Mouse (Mus musculus) yolk sac, embryonic 10.5 days (tissue): ENCODE results near the gene Cyp3a16.
"Not testable (repeated sequence)": the region's sequence is repeated elsewhere in the genome, so short reads cannot be mapped to it uniquely, and the experiment has no call there.

Experiments used
- DNase-seq: peaks from one replicate; pipeline ENCODE4 v3.0.0-alpha.2; 2017; ENCODE audit warnings: low spot score

The Cyp3a16 gene

DNA sequence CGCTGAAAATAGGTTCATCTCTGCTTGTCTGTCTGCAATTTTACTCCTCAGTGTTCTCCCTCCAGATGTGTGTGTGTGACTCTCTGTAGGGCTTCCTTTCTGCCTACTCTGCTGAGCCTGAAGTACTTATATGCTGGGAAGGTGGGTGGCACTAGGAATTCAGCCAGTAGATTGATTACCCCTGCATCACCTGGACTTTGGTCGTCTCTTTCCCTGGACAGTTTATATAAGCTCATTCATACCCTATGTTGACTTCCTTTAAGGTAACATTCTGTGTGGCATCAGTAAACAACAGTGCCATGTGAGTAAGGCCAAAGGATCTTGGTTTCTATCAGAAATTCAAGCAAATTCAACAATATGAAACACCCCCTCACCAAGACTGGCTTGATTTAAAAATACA, at the start of gene Cyp3a16:
TSS of gene Cyp3a16 (minus strand) at position 101 of the 400 bp plus-strand sequence.
- not testable (repeated sequence) for DNase-seq

DNA sequence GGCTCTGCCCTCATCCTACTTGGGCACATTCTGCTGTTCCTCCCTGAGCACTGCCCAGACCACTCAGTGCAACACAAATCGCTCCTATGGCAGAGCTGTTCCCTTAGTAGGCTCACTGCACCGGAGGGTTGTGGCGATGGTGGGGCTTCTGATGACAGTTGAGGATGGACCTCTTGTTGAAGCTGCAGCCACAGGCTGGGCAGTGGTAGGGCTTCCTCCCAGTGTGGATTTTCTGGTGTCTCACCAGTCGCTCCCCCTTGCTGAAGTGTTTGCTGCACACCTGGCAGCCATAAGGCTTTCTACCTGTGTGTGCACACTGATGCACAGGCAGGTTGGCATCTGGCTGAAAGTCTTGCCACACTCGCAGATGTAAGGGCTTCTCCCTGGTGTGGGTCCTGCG, 20.8 kb upstream of the Cyp3a16 start:
- DNase-seq = no peak

DNA sequence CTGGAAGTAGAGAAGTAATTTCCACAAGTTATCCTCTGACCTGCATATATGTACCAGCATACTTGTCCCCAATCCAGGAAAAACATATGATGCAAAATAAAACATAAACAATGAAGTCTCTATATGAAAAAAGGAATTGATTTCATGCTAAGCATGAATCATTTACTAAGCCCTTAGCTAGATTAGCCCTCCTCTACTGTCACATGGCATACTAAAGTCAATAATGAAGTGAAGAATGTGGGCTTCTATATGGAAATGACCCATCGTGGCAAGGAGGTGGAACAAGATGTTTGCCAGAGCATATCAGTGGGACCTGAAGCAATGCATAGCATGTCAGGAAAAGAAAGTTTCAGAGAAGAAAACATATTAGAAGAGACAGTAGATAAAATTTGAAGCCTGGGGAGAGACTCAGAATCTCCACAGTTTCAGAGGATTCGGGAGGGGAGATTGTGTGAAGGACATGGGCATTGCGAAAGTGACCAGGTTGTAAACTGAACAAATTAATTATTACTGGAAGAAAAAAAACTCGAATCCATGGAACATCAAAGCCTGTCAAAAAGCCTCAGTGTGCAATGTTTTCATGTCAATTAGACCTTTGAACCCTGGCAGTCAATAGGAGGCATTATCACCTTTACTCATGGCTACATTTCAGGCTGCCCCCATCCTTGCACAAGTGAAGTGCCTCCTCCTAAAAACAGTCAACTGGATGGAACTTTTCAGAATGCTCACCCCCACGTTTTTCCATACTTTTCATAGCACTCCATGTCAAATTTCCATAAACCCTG, 5.0 kb downstream of the Cyp3a16 start:
- DNase-seq = no peak

DNA sequence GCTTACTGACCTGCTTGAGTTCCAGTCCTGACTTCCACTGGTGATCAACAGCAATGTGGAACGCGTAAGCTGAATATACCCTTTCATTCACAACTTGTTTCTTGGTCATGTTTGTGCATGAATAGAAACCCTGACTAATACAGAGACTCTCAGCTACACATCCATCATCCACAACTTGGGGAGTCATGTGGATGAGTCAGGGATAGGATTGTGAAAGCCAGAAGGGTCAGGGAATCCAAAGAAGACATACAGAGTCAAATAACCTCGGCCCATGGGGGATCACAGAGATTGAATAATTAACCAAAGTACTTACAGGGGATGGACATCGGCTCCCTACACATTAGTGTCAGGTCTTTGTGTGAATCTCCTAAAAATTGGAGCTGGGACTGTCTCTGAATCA, 7.2 kb downstream of the Cyp3a16 start:
- DNase-seq = no peak

DNA sequence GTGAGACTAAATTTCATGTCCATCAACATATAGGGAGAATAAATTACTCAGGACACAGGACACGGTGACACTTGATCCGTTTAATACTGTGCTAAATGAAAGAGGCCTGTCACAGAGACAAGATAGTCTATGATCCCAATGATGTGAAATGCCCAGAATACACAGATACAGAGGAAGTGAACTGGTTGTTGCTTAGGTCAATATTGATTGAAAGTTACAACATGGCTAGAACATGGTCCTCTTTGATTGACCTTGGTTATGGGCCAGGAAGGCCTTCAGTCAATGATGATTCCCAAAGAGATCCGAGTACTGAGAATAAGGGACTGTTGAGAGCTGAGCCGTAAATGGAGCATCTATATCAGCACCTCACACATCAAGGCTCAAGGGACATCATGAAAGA, 15.1 kb downstream of the Cyp3a16 start:
- no peak for DNase-seq

DNA sequence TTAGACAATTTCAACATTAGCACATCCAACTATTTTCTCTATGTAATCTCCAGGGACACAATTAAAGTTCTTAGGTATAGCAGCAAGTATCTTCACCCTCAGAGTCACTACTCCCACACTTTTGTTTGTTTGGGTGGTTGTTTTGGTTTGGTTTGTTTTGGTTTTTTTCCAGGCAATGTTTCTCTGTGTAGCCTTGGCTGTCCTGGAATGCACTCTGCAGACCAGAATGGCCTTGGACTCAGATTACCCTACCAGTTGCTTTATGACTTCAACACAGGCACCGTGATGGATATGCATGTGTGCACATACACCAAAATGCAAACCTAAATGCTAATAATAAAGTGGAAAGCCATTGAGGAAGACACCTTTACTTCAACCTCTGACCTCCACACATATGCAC, 35.8 kb downstream of the Cyp3a16 start:
- DNase-seq = no peak

DNA sequence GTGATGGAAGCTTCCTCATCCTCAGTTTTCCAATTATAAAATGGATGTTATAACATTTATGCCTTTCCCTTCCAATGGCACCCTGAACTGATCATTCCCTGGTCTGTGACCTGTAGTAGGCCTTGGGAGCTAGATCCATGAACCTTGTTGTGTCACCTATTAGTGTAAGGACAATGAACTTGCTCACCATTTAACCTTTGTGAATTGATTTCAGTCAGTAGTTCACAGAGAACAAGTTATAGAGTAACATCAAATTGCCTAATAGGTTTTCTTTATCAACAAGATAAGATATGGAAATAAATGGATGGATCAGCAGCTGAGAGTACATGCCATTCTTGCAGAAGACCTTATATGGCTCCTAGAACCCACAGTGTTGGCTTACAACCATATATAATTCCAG, 38.5 kb downstream of the Cyp3a16 start:
- no peak for DNase-seq

DNA sequence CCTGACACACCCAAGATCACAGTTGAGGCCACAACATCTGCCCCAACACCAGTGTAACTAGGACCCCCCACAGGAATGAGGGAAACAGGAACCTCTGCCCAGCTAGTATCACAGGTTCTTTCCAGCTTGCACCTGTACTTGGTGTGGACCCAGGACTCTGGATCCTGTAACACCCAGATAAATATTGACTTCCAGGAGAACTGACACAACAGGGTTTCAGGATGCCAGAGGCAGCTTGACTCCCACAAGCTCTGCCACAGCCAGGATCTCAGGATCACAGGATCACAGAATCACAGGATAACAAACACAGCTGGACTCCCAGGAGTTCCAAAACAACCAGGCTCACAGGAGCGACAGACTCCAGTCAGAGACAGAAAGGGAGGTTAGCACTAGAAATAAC, 47.2 kb downstream of the Cyp3a16 start:
- no peak for DNase-seq

DNA sequence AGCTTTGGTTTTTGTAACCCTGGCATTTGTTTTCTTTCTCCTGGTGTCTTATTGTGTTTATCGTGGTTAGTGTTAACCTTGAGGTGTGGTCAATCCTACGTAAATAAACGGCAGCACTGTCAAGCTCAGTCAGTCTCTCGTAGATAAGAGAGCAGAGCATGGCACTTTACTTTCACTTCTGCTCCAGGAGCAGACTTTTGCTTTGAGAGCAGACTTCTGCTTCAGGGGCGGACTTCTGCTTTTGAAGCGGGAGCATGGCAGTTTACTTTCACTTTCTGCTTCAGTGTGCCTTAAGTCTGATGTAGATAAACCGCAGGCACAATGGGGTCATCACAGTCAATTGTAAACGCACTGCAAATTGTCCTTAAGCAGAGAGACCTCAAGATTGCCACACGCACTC, 54.1 kb downstream of the Cyp3a16 start:
- not testable (repeated sequence) for DNase-seq
